Mouse (Mus musculus) kidney, adult 8-10 months (tissue): ENCODE results near the gene Rela.

ENCODE experiments used
- DNase-seq, 2 experiments: peaks; one replicate each; pipeline ENCODE4 v3.0.0; 2022

Rela gene

DNA sequence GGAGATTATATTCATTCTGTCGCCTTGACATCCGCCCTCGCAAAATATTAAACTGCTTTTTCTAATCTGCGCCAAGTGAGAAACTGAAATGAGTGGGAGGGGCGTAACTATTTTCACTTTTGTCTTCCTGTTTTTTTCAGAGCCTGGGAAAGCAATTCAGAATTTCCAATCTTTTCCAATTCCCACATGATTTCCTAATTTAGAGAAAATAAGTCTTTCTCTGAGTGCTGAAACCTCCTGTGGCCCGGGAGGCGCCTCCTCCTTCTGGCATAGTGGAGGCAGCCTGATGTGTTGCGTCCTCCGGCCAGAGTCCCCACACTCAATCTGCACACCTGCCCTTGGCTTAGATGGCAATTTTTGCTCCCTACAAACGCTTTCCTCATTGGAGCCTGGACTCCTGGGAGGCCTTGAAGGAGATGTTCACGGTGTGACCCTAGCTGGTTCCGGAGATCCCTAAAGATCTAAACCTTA, 677 bp upstream of the Rela start:
- DNase-seq: peak; percentile 38 to 53

DNA sequence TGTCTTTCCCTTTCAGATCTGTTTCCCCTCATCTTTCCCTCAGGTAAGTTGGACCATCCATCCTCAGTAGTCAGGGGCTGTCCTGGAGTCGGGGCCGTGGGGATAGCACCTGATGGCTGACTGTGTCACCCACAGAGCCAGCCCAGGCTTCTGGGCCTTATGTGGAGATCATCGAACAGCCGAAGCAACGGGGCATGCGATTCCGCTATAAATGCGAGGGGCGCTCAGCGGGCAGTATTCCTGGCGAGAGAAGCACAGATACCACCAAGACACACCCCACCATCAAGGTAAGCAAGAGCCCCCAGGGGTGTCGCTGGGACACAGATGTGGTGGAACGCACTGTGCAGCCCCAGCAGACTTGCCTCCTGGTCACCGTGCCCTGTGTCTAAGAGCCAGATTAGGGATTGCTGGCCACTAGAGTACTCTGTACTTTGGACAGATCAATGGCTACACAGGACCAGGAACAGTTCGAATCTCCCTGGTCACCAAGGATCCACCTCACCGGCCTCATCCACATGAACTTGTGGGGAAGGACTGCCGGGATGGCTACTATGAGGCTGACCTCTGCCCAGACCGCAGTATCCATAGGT, 1.2 kb downstream of the Rela start:
- DNase-seq: no peak

DNA sequence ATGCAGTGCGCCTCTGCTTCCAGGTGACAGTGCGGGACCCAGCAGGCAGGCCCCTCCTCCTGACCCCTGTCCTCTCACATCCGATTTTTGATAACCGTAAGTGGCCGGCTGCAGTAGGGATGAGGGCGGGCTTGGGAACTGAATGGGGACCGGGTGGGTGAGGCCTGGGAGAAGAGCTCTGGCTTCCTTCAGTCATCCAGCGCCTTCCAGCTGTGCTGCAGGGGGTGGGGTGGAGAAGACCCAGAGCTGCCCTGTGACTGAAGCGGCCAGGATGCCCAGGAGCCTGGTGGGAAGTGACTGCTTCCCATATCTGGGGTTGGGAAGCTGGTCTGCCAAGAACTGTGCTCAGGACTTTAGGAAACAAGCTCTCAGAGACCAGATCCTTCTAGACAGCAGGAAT, 3.1 kb downstream of the Rela start:
- no peak for DNase-seq

DNA sequence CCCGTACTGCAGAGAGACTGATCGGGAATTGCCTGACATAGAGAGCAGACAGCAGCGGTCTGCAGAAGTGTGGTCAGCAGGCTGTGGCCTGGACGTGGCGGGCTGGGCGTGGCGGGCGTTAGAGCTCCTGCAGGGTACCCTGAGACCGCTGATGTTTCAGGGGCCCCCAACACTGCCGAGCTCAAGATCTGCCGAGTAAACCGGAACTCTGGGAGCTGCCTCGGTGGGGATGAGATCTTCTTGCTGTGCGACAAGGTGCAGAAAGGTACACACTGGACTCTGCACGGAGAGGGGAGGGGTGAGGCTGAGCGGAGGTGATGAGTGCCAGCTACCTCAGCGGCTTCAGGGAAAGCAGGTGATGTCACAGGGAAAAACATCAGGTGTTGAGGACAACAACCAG, 3.7 kb downstream of the Rela start:
- DNase-seq: no peak

DNA sequence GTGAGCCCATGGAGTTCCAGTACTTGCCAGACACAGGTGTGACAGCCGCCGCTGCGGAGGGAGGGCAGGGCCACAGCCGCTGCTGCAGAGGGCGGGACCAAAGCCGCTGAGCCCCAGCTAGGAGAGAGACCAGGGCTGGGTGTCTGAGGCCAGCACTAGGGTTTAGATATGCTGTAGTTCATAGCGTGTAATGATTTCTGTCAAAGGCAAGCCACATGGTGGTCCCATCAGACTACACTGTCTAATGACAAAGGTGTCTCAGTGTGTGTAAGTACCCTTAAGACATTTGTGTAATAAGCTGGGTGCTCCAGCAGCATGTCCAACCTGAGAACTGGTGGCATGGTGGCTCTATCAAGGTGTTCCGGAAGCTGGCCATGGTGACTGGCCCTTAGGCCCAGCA, 4.4 kb downstream of the Rela start:
- DNase-seq: no peak

DNA sequence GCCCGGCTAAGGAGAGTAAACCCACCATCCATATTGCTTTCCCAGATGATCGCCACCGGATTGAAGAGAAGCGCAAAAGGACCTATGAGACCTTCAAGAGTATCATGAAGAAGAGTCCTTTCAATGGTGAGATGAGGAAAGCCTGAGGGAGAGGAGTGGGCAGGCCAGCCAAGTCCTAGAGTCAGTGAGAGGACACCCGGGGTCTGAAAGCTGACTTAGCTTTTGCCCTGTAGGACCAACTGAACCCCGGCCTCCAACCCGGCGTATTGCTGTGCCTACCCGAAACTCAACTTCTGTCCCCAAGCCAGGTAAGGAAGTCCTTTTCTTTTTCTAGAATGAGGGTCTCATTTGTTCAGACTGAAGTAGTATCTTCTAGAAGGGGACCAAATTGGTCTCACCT, 8.0 kb downstream of the Rela start:
- no peak for DNase-seq

DNA sequence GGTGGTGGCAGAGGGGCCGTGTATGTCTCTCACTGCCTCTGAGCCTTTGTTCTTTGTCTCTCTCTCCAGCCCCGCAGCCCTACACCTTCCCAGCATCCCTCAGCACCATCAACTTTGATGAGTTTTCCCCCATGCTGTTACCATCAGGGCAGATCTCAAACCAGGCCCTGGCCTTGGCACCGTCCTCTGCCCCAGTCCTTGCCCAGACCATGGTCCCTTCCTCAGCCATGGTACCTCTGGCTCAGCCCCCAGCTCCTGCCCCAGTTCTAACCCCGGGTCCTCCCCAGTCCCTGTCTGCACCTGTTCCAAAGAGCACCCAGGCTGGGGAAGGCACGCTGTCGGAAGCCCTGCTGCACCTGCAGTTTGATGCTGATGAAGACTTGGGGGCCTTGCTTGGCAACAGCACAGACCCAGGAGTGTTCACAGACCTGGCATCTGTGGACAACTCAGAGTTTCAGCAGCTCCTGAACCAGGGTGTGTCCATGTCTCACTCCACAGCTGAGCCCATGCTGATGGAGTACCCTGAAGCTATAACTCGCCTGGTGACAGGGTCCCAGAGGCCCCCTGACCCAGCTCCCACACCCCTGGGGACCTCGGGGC, 9.5 kb downstream of the Rela start:
- DNase-seq: no peak

DNA sequence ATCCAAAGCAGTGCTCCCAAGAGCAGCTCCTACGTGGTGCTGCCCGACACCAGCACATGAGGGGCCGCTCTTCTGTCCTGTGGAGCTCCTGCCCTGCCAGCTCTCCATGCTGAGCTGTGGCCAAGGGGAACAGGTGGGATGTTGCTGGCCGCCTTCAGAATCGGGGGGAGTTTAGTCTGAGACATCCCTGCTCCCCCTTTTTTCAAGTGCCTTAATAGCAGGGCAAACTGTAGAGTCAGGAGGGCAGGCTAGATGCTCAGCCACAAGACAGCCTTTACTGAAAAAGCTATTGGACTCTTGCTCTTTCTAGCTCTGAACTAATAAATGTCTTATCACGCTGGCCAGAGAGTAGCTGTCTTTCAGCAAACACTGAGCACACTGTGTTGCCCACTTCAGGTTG, 10.5 kb downstream of the Rela start:
- DNase-seq: no peak

DNA sequence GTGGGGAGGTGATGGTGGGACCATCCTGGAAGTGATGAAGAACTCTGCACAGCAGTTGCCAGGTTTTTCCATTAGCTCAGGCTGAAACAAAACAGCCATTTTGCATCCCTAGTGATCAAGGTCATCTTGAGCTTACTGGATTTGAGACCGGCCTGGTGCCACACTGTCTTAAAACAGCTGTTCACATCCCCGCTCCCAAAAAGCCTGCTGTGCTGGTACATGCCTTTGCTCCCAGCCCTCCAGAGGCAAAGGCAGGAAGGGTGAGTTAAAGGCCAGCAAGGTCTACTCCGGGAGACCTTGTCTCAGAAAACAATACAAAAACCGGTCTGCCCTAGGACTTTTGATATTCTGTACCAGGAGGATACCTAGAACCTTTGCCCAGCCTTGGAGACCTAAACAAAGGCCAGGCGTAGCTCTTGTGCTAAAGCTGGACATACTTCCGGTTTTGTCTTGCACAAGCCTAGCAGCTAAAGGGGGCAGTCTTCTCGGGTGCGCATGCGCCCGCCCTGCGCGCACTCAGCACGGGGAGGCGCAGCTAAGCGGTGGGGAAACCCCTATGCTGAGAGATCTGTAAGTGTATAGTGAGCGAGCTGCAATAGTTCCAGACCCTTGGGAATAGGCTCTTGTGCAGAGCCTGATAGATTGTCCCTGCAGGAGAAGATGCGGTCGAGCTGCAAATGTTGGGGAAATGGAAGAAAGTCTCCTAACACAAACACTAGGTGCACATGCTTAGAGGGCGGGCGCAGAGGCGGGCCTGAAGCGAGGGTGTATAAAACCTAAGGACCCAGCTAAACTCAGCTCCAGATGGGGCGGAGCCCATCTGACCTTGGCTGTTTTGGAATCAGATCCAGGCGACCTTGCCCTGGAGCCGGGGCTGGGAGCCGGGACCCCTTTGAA, 11.4 kb downstream of the Rela start:
- peak; percentile 73 to 76 for DNase-seq

DNA sequence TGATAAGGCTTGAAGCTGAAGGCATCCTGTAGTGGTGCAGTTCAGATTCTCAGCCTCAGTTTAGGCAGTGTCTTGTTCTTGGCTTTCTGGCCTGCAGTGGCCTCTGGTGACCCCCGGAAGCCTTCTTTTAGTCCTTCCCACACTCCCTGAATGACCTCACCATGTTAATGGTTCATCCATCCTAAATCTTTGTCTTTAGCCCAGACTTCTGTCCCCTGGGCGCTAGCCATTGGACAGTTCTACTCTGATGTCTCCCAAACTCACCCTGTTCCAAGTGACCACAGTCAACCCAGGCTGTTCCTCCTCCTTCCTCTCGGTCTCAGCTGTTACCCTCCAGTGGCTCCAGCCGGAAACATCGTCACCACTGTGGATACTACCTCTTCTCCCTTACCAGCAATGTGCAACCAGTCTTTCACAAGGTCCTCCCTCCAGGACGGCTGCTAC, 12.0 kb downstream of the Rela start:
- peak; percentile 36 to 50 for DNase-seq

DNA sequence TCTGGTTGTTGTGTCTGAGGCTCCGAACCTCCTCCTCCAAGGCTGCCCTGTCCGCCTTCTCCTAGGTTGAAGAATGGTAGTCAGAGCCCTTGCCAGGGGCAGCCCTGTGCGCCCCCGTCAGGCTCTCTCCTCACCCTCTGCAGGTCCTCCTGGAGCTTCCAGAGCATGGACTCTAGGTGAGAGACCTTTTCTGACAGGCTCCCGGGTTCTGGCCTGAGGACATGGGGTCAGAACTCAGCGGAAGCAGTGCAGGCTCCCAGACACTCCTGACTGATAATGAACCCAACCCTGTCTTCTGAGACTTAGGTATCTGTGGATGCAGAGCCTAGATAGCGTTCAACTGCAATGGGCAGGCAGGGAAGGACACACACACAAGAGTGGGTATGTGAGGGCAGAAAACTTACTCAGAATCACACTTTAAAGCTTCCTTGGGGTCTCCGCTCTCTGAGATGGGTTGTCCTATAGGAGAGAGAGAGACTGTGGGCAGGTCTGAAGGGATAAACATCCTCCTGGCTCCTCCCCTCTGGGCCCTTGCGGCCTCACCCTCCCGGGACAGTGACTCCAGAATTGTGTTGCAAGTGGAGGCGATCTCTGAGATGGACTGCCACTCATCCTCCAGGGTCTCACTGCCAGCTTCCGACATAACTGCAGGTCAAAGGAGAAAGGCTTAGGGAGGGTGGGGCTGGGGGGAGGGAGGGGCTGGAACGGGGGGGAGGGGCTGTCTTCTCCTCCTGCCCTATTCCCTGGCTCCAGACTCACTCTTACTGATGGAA, 14.4 kb downstream of the Rela start:
- no peak for DNase-seq

DNA sequence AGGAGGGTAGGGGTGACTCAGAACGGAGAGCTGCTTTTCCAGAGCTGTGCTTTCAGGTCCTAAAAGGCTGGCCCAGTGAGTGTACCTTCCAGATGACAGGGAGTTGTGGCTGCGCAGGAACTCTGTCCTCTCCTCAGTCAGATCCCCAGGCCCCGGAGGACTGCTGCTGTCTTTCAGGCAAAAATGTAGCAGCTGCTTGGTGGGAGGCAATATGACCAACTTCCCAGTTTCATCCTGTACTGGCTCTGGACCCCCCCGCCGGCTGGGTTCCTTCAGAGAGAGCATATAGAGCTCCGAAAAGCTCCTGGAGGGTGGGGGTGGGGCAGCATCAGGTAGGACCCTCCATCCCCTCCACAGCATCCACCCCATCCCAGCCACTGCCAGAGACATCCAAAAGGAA, 15.3 kb downstream of the Rela start:
- no peak for DNase-seq

DNA sequence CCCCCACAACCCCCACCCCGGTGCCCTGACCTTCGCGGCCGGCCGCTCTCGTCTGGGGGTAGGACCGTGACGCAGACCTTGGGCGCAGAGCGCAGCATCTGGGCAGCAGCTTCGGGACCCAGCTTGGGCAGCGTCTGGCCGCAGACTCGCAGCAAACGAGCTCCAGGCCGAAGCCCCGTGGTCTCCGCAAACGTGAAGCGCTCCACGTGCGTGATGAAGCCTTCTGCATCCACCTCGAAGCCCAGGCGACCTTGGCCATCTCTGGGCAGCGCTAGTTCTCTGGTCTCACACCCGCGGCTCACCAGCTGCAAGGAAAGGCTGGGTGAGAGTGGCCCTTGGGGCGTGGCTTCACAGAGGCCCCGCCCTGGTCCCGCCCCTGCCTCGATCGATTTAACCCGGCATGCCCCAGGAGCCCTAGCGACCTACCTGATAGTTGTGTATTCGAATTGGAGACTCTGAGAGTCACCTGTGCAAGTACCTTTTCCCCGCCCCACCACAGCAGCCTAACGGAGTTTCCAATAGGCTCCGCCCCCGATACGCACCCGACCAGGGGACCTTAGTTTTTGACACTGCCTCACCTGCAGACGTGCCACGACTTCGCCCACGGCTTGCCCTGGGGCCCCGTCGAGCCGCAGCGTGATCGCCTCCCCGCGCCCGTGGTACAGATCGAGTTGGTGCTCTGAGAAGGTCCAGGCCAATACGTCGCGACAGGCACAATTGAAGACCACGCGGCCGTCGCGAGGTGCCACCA, 16.9 kb downstream of the Rela start:
- DNase-seq: no peak

DNA sequence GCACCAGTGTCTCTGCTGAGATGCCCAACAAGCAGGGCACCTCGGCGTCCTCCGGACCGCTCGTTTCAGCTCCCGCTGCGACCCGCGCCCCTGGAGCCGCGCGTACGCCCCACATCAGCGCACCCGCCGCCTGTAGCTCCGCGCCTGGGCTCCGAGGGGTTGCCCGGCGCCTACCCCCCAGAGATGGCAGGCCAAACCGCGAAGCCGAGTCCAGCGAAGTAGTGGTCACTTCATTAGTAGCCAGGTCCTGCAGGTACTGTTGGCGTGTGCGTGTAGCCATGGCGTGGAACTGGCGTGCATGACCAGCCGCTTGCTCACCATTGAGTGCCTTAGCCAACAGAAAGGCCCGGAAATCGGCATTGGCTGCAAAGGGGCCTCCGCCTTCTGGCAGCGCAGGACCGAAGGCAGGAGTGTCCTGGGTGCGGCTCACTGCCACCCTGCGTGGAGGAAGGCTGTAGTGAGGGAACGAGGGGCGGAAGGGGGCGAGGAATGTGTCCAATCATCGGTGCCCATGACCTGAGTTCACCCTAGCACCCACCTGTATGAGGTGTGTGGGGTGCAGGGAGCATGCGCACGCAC, 17.5 kb downstream of the Rela start:
- no peak for DNase-seq

DNA sequence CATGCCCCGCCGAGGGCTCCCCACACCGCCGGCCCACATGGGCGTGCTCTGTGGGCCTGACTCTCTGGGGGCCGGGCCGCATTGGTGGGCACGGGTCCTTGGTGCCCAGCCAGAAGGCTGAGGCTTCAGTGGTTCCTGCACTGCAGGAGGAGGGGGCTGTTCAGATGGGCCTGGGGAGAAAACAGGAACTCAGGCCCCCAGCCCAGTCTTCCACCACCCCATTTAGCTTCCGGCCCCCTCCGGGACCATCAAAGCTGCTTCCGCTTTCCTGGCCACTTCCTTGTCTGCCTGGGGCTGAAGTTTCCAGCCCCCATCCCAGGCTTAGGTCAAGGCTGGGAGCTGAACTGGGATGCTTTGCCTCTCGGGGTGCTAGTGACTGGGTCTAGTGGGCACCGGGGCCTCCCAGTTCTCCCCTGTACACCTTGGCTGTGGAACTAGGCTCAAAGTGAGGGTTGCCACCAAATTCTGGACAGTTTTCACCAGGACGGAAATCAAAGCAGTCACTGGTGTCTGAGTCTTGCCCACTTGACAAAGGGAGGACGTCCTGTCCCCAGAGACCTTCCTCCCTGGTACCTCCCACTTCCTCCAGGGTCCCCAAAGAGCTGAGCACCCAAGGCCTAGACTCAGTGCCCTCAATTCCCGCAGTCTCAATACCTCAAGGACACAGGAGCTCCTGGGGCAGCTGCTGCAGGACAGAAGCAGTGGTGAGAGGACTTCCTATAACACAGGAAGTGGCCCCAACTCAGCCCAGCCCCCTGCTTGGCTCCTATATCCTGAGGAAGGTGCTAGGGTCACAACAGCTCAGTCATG, 23.9 kb downstream of the Rela start:
- peak; percentile 43 to 45 for DNase-seq

DNA sequence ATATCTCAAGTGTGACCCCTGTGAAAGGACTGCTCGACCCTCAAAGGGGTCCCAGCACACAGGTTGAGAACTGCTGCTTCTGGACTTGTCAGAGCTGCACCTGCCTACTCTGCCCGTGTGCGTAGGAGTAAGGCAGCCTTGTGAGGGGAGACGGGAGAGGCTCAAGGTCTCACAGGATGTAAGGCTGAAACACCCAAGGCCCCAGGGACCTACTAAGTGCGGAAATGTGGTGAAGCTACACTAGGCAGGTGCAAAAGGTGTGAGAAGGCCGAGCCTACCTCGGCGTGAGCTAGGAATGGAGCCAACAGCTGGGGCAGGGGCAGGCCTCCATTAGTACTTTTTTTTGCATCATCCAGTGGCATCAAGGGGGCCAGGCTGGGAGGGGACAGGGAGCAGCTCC, 25.0 kb downstream of the Rela start:
- DNase-seq: no peak

DNA sequence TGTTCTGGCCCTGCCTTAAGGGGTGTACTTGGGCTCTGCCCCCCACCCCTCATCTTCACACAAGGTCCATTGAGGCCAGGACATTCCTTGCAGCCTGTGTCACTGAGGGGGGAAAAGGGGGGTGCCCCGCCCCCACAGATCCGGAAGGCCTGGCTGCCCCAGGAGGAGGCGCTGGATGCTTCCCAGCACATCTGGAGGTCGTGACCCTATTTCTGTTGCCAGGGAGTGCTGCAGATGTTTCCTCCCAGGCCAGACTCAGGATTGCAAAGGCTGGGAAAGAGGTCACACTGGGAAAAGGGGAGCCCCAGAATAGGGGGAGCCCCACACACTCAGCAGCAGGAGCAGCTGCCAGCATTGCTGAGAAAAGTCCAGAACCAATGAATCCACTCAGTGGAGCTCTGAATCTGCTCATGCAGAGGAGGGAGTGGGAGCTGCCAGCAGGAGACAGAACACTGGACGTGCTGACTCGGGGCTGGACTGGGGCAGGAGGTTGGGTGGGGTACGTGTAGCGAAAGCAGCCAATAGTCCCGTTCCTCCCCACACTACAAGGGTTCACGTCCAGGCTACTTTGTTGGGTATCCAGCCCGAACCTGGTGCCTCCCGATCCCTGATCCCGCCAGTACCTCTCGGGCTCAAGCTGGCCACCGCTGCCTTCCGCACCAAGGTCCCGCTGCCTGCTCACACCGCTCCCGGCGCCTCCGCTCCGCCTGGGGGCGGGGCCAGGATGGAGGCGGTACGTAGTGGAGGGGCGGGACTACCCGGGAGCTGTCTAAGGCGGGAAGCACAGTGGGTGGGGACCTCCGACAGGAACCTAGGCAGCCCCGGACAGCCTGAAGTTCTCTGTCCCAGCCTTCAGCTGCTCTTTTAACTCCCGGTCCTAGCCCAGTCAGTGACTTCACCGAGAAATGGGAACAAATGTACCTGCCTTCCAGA, 26.0 kb downstream of the Rela start, which contains the start of gene Sipa1:
Gene Sipa1, minus strand, starts transcription at position 727 of the 933 bp plus-strand sequence.
- DNase-seq: peak; percentile 92 to 94

DNA sequence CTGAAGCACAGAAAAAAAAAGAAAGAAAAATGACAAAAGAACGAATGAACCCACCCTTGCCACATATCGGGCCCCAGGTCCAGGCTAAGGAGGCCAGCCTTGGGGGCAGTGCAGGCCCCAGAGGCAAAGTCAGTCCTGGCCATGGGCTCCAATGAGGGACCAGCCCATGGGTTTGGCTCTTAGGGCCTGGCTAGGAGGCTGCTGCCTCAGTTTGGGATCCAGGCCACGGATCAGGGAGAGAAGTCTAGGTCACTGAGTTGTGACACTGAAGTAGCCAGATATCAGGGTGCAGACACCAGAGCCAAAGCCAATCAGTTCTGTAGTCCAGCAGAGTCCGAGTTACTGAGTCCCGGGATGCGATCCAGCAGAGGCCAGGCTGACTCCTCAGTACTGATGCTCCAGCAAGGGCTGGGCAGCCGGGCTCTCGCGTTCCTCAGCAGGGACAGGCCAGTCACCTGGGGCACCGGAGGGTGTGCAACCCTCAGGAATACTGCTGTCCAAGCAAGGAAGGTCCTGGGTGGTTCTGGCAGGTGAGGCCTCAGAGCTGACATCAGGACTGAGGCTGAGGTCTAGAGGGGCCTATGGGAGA, 27.5 kb downstream of the Rela start:
- DNase-seq: no peak

DNA sequence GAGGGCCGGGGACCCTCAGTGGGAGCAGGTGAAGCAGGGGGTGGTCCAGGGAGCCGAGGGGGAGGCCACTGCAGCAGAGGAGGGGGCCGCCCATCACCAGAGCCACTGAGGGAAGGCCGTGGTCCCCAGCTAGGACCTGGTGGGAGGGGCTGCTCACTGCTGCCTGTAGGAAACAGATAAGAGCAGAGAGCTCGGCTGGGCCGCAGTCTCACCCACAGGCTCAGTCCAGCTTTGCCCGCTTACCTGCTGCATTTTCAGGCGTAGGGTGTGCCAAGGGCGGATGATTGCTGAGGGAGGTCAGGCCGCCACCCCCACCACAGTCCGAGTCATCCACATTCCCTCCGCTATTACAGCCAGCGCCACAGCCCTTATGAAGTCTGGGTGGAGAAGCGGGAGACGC, 28.2 kb downstream of the Rela start:
- DNase-seq: no peak
